Mouse (Mus musculus) activated CD4-positive, CD25-positive, alpha-beta regulatory T cell, adult 9 weeks (primary cell): ENCODE data around the gene Dtx4. TPM values are rescaled to one million over a fixed set of nuclear protein-coding genes. Genes with fewer than 3 reads are reported as not detected.

Source experiments
- polyA plus RNA-seq: library from polyadenylated mRNA; unstranded; fragments of 100-300 nt; shearing (Covaris generic); gene quantifications from one replicate; pipeline ENCODE4 v1.2.1, GENCODE M21; 2017

Dtx4 gene
- 5.6 TPM for polyA plus RNA-seq

DNA sequence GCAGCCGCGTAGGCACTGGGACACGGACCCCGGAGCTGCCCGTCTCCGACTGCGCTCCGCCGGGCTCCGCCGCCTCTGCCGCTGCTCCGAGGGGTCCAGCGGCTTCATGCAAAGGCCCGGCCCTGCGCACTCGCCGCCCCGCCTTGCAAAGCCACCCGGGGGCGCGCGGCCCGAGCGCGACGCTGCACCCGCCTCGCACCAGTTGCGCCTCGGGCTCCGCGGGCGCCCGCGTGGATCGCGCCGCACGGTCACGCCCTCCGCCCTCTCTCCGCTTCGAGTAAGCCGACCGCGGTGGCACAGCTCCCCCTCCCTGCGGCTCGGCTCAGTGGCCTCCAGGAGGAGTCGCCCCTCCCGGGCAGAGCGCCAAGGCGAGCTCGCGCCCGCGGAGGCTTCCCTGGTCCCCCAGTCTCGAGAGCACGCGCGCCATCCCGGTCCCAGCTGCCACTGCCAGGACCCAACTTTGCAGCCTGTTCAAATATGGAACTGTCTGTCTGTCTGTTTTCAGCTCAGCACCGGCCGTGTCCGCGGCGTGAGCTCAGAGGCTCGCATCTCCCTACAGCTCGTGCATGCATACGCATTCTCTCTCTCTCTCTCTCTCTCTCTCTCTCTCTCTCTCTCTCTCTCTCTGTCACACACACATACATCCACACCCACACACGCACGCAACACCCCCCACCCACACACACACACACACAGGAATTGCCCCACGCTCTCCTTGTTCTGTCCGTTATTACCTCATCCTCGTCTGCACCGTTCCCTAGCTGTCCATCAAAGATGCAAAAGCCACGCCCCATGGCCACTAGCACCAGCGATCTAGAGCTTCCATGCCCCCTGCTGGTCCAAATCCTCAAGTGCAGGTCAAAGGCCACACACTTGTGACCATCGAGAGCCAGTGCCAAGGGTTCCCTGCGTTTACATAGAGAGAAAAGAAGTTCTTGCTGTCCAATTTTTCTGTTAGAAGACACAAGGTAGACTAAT, at the start of gene Dtx4:
Gene Dtx4, minus strand, starts transcription at position 85 of the 978 bp plus-strand sequence.

GRCm38 (mm10) chr19:12545440-12545839, 44.2 kb upstream of the Dtx4 start, which contains the start of gene Fam111a:
Gene Fam111a (plus strand): TSS chr19:12545740.

GRCm38 (mm10) chr19:12460282-12461249, 40.7 kb downstream of the Dtx4 start, which contains the start of gene Mpeg1:
Gene Mpeg1 (plus strand): TSS chr19:12460779.

GRCm38 (mm10) chr19:12427605-12428004, 73.6 kb downstream of the Dtx4 start, which contains the start of gene Pfpl:
Gene Pfpl (plus strand): TSS chr19:12427905.

DNA sequence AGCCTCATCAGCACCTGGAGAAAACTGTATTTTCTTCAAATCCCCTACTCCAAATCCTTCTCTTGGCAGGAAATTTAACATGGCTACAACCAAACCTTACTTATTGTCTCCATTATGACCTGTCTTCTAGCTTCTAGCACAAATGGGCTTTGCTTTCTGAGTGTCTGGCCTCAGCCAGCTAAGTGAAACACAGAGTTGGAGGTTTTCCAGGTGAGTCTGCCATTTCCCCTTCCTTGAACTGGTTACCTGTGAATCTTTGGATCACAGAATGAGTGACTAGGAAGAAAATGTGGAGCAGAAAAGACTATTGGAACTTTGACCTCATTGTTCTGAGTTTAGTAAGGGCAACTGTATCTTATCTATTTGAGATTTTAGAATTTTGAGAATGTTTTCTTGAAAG, 83.9 kb downstream of the Dtx4 start, which contains the start of gene Olfr1441:
Gene Olfr1441, plus strand, starts transcription at position 73 of the 400 bp plus-strand sequence.

Other genes starting within 250 kb of the Dtx4 start
- gene Olfr235, start 240.4 kb downstream of the Dtx4 start, polyA plus RNA-seq: not detected
- gene Olfr1434, start 221.6 kb downstream of the Dtx4 start, polyA plus RNA-seq: not detected
- not detected for gene Olfr1436, start 202.3 kb downstream of the Dtx4 start, polyA plus RNA-seq
- not detected for gene Olfr1437, start 176.4 kb downstream of the Dtx4 start, polyA plus RNA-seq
- gene Olfr1438-ps1, start 165.5 kb downstream of the Dtx4 start, polyA plus RNA-seq: not detected
- gene Olfr1440, start 114.2 kb downstream of the Dtx4 start, polyA plus RNA-seq: not detected
- gene Olfr1441, start 84.0 kb downstream of the Dtx4 start, polyA plus RNA-seq: not detected
- gene Pfpl, start 73.5 kb downstream of the Dtx4 start, polyA plus RNA-seq: not detected
- gene Mpeg1, start 40.7 kb downstream of the Dtx4 start, polyA plus RNA-seq: 1.3 TPM
- 60.7 TPM for gene Fam111a, start 44.3 kb upstream of the Dtx4 start, polyA plus RNA-seq
- not detected for gene Gm4952, start 98.5 kb upstream of the Dtx4 start, polyA plus RNA-seq
- 0.09 TPM for gene Glyat, start 131.9 kb upstream of the Dtx4 start, polyA plus RNA-seq
- gene Olfr1442, start 169.0 kb upstream of the Dtx4 start, polyA plus RNA-seq: not detected
- gene Olfr1443, start 176.7 kb upstream of the Dtx4 start, polyA plus RNA-seq: not detected
- gene Keg1, start 194.3 kb upstream of the Dtx4 start, polyA plus RNA-seq: not detected